Mouse (Mus musculus): ENCODE data around the gene Pex16.

GRCm38 (mm10) chr2:92400682-92401081 lies 26.2 kb downstream of the Pex16 start:
- TF ChIP-seq CTCF (IDR thresholded peaks at IDR 0.05; ENCODE audit: control insufficient read depth, insufficient read depth, low read length): no peak
- no peak for TF ChIP-seq POLR2A (IDR thresholded peaks at IDR 0.05; ENCODE audit: borderline replicate concordance, control insufficient read depth, low read depth, low read length)
